Mouse (Mus musculus) midbrain, embryonic 16.5 days (tissue): ENCODE data around the gene Zkscan17. TPM values are rescaled to one million over a fixed set of nuclear protein-coding genes. Genes with fewer than 3 reads are reported as not detected.

ENCODE experiments used
- ATAC-seq: fragments of 200-750 bp; cut with Nextera tagmentation; 2 replicates; pipeline ENCODE4 v1.8.0; 2017; ENCODE audit warnings: moderate TSS enrichment
- H3K27ac ChIP-seq: fragments of 300-500 bp; sonication (generic); 2 replicates; pipeline ENCODE4 v1.5.1; 2014; ENCODE audit warnings: mild to moderate bottlenecking, low read length, mixed read lengths
- H3K27me3 ChIP-seq: fragments of 300-500 bp; sonication (generic); 2 replicates; pipeline ENCODE4 v1.6.1; 2014; ENCODE audit warnings: low read depth, low read length, mixed read lengths; ENCODE audit not compliant: control insufficient read depth, insufficient read depth
- H3K36me3 ChIP-seq: fragments of 300-500 bp; sonication (generic); 2 replicates; pipeline ENCODE4 v1.6.1; 2014; ENCODE audit warnings: mild to moderate bottlenecking, low read length, moderate library complexity, mixed read lengths; ENCODE audit not compliant: control insufficient read depth, insufficient read depth
- H3K4me1 ChIP-seq: fragments of 300-500 bp; sonication (generic); 2 replicates; pipeline ENCODE4 v1.6.1; 2014; ENCODE audit warnings: mild to moderate bottlenecking, low read length, mixed read lengths; ENCODE audit not compliant: control insufficient read depth, insufficient read depth
- H3K4me2 ChIP-seq: fragments of 300-500 bp; sonication (generic); 2 replicates; pipeline ENCODE4 v1.6.1; 2014; ENCODE audit warnings: mild to moderate bottlenecking, low read length, mixed read lengths
- H3K4me3 ChIP-seq: fragments of 300-500 bp; sonication (generic); 2 replicates; pipeline ENCODE4 v1.5.1; 2014; ENCODE audit warnings: low read depth, mild to moderate bottlenecking, low read length, moderate library complexity, mixed read lengths
- H3K9ac ChIP-seq: fragments of 300-500 bp; sonication (generic); 2 replicates; pipeline ENCODE4 v1.6.1; 2014; ENCODE audit warnings: low read depth, low read length, mixed read lengths
- H3K9me3 ChIP-seq: fragments of 300-500 bp; sonication (generic); replicated peaks from 2 replicates; pipeline ENCODE4 v1.6.1; 2014; ENCODE audit warnings: mild to moderate bottlenecking, low read length, mixed read lengths; ENCODE audit not compliant: control insufficient read depth, poor library complexity, severe bottlenecking
- WGBS: fragments of 180-500 bp; shearing (Covaris S2); extraction: QIAGEN DNeasy Blood & Tissue Kit; methylation state at CpG from one replicate; pipeline ENCODE4 v1.1.7; 2014; 5-methylcytosine and 5-hydroxymethylcytosine counted together
- polyA plus RNA-seq: library from polyadenylated mRNA; unstranded; fragments of >200 nt; fragmentation: Nextera tagmentation; extraction: Ambion mirVana; gene quantifications from 2 replicates; pipeline ENCODE4 v1.2.1, GENCODE M21; 2015

Zkscan17 gene
- polyA plus RNA-seq, 1 experiment from 2014 or later, result 13.4 TPM

GRCm38 (mm10) chr11:59544005-59544404 is 17.5 kb upstream of the Zkscan17 start:
- no peaks in the 10 kb centered on the region for H3K4me1 ChIP-seq
- WGBS, result 90% methylated on average over 9 of the region's 9 CpGs
- no peak overlapping the region for H3K9ac ChIP-seq
- H3K27me3 ChIP-seq, result no peaks in the 10 kb centered on the region
- ATAC-seq, result no peak
- H3K4me2 ChIP-seq, result no peak overlapping the region
- H3K36me3 ChIP-seq, result no peaks in the 10 kb centered on the region
- H3K4me3 ChIP-seq, result no peak overlapping the region
- H3K27ac ChIP-seq, result no peak overlapping the region
- no peaks in the 10 kb centered on the region for H3K9me3 ChIP-seq

DNA sequence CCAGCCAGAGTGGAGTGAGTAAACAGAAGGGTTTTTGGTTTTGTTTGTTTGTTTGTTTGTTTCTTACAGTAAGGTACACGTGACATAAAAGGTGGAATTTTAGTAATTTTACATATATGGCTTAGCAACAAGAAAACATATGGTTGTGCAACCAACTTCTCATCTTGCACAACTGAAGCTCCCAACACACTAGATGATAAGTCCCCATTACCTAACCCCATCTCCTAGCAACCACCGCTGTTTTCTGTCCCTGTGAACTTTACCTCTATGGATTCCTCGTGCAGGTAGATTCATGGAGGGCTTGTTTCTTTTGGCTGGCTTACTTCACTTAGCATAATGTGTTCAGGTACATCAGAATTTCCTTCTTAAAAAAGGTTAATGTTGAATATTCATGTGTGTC is 16.8 kb upstream of the Zkscan17 start:
- no peak overlapping the region for H3K4me3 ChIP-seq
- H3K4me2 ChIP-seq, result no peak overlapping the region
- H3K27ac ChIP-seq, result no peak overlapping the region
- no peaks in the 10 kb centered on the region for H3K9me3 ChIP-seq
- H3K27me3 ChIP-seq, result no peaks in the 10 kb centered on the region
- no peaks in the 10 kb centered on the region for H3K36me3 ChIP-seq
- H3K4me1 ChIP-seq, result no peaks in the 10 kb centered on the region
- WGBS, result 90% methylated on average over 3 of the region's 3 CpGs
- no peak for ATAC-seq
- H3K9ac ChIP-seq, result no peak overlapping the region

DNA sequence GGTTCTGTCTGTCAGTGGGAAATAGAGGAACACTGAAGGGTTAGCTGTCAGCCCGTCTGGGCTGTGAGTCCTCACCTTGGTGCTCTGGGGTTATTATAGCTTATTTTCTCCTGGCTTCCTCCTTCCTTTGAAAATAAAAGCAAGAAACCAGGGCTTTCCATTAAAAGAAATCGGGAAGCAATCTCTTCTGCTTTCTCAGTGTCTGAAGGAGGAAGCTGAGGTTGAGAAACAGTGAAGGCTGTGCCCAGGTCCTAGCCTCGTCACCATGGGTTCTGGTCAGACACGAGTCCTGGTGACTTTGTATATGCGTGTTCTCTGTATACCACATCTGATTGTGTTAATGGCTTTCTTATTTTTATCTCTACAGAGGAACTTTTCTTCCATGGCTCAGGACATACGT is 15.9 kb upstream of the Zkscan17 start:
- Histone ChIP-seq H3K27me3 (no peaks in the 10 kb centered on the region), H3K9ac (no peak overlapping the region), H3K27ac (no peak overlapping the region), H3K9me3 (no peaks in the 10 kb centered on the region), H3K36me3 (no peaks in the 10 kb centered on the region), H3K4me3 (no peak overlapping the region), H3K4me1 (no peaks in the 10 kb centered on the region), H3K4me2 (no peak overlapping the region)
- 82% methylated on average over 6 of the region's 6 CpGs for WGBS
- ATAC-seq, result no peak

DNA sequence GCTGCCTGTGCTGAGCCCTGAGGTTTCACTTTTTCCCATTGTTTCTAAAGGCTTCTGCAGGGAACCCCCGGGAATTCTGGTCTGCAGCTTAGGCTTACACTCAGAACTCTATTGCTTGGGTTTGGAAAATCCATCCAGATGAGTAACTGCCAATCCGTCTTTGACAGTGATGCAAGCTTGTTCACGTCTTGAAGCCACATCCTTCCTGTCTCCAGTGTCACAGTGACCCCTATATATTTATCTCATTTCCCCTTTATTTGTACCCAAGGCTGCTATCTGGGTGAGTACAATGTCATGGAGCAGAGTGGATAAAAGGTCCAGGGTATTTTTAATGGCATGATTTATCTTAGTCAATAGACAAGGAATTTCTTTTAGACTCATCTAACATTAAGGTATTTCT is 14.8 kb upstream of the Zkscan17 start, which contains the start of gene Nlrp3:
TSS of gene Nlrp3 (plus strand) at position 245 of the 400 bp plus-strand sequence.
- Histone ChIP-seq H3K36me3 (no peaks in the 10 kb centered on the region), H3K27ac (no peak within 1 kb of the TSS), H3K4me2 (no peak within 1 kb of the TSS), H3K4me1 (no peaks in the 10 kb centered on the region), H3K27me3 (no peaks in the 10 kb centered on the region), H3K9ac (no peak within 1 kb of the TSS), H3K9me3 (no peaks in the 10 kb centered on the region), H3K4me3 (no peak within 1 kb of the TSS)
- no peak for ATAC-seq
- WGBS, result 49% methylated on average over 3 of the region's 3 CpGs

- 79% methylated on average over 3 of the region's 3 CpGs for WGBS
- Histone ChIP-seq H3K4me1 (no peaks in the 10 kb centered on the region), H3K4me2 (no peak overlapping the region), H3K36me3 (no peaks in the 10 kb centered on the region), H3K27ac (no peak overlapping the region), H3K9me3 (no peaks in the 10 kb centered on the region), H3K27me3 (no peaks in the 10 kb centered on the region), H3K9ac (no peak overlapping the region), H3K4me3 (no peak overlapping the region)
- no peak for ATAC-seq
Observed at GRCm38 (mm10) chr11:59540123-59540522, 13.6 kb upstream of the Zkscan17 start.

GRCm38 (mm10) chr11:59538387-59538786 is 11.8 kb upstream of the Zkscan17 start:
- H3K27ac ChIP-seq, result no peak overlapping the region
- no peaks in the 10 kb centered on the region for H3K36me3 ChIP-seq
- no peak overlapping the region for H3K4me2 ChIP-seq
- no peak overlapping the region for H3K9ac ChIP-seq
- no peaks in the 10 kb centered on the region for H3K4me1 ChIP-seq
- H3K9me3 ChIP-seq, result no peaks in the 10 kb centered on the region
- no peaks in the 10 kb centered on the region for H3K27me3 ChIP-seq
- no peak overlapping the region for H3K4me3 ChIP-seq
- WGBS, result 43% methylated on average over 11 of the region's 11 CpGs
- ATAC-seq, result no peak

- Histone ChIP-seq H3K9me3 (no peaks in the 10 kb centered on the region), H3K9ac (no peak overlapping the region), H3K27ac (no peak overlapping the region), H3K4me1 (no peaks in the 10 kb centered on the region), H3K27me3 (no peaks in the 10 kb centered on the region), H3K4me3 (no peak overlapping the region), H3K4me2 (no peak overlapping the region), H3K36me3 (no peaks in the 10 kb centered on the region)
- 60% methylated on average over 16 of the region's 16 CpGs for WGBS
- no peak for ATAC-seq
Observed at GRCm38 (mm10) chr11:59537218-59538130, 10.9 kb upstream of the Zkscan17 start.

DNA sequence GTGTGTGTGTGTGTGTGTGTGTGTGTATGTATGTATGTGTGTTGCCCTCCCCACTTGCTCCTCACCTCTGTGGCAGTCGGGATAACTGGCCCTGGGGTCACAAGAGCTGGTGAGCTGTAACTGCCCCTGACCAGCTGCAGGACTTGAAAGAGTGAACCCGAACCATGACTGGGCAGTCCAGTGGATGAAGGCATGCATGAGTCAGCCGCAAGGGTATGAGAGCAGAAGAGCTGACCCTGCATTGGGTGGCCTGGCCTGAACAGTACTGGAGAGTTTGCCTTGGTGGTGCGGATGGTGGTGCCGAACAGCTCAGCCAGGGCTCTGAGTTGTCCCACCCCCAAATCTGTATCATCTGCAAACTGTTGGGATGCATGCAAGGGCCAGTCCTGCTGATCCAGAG is 5.0 kb upstream of the Zkscan17 start:
- 85% methylated on average over 5 of the region's 5 CpGs for WGBS
- H3K27ac ChIP-seq, result no peak overlapping the region

GRCm38 (mm10) chr11:59530870-59531535 is 4.5 kb upstream of the Zkscan17 start:
- H3K4me3 ChIP-seq, result no peak overlapping the region
- no peak for ATAC-seq
- H3K27me3 ChIP-seq, result no peaks in the 10 kb centered on the region
- no peaks in the 10 kb centered on the region for H3K4me1 ChIP-seq
- H3K9me3 ChIP-seq, result no peaks in the 10 kb centered on the region
- H3K4me2 ChIP-seq, result no peak overlapping the region
- H3K9ac ChIP-seq, result no peak overlapping the region
- no peak overlapping the region for H3K27ac ChIP-seq
- no peaks in the 10 kb centered on the region for H3K36me3 ChIP-seq
- 75% methylated on average over 6 of the region's 6 CpGs for WGBS

More for the DNA sequence above, 5.0 kb upstream of the Zkscan17 start:
- Histone ChIP-seq H3K27me3 (no peaks in the 10 kb centered on the region), H3K4me1 (no peaks in the 10 kb centered on the region), H3K4me3 (no peak overlapping the region), H3K9me3 (no peaks in the 10 kb centered on the region), H3K36me3 (no peaks in the 10 kb centered on the region), H3K4me2 (no peak overlapping the region), H3K9ac (no peak overlapping the region)
- no peak for ATAC-seq
